Mouse (Mus musculus): Measurements from ENCODE around the gene Zfp541. TPM values are rescaled to one million over a fixed set of nuclear protein-coding genes. Genes with fewer than 3 reads are reported as not detected.

The Zfp541 gene
- polyA plus RNA-seq, 2 experiments, result 0.02 TPM; not detected in 1

DNA sequence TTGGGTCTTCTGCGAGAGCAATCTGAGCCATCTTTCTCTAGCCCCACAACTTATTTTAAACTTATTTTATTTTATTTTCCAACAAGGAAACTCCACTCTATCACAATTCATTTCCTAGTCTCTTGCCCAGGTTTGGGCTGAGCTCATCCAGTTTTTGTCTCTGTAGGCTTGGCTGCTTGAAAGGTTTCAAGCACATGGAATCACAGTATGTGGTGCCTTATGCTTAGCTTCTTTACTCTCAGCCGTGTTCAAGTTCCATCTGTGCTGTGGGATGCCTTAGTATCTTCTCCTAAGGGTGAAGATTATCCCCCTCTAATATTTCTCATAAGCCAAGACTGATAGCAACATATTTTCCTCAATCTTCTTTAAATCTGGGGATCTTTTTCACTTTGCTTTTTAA, 26.0 kb downstream of the Zfp541 start:
- Histone ChIP-seq H3K9ac (replicated peaks) (no peak overlapping the region), H3K27ac (no peak overlapping the region), H3K4me3 (ENCODE audit: insufficient read depth in 1 of 2, low read depth in 2 of 2, low read length in 2 of 2) (no peak overlapping the region), H3K36me3 (replicated peaks; ENCODE audit: control insufficient read depth, insufficient read depth, low read depth) (no peaks in the 10 kb centered on the region), H3K27me3 (ENCODE audit: control insufficient read depth, insufficient read depth, low read length) (no peaks in the 10 kb centered on the region; the same call in 1 of the 2 replicates), H3K4me2 (ENCODE audit: low read depth) (no peak overlapping the region), H3K9me3 (ENCODE audit: control insufficient read depth, low read length) (no peaks in the 10 kb centered on the region), H3K4me1 (replicated peaks; ENCODE audit: control insufficient read depth in 2 of 2, insufficient read depth in 2 of 2, low read length in 1 of 2) (no peaks in the 10 kb centered on the region)
- WGBS (ENCODE audit: insufficient replicate concordance), result 45% methylated on average over 2 of the region's 2 CpGs
- ATAC-seq (ENCODE audit: insufficient read depth), result no peak
- no peak for DNase-seq (ENCODE audit: low read depth in 3 of 3, low spot score in 3 of 3)
- TF ChIP-seq CTCF (IDR thresholded peaks at IDR 0.05; ENCODE audit: low read depth), result no peak
- TF ChIP-seq EP300 (IDR thresholded peaks at IDR 0.05; ENCODE audit: low read depth), result no peak

DNA sequence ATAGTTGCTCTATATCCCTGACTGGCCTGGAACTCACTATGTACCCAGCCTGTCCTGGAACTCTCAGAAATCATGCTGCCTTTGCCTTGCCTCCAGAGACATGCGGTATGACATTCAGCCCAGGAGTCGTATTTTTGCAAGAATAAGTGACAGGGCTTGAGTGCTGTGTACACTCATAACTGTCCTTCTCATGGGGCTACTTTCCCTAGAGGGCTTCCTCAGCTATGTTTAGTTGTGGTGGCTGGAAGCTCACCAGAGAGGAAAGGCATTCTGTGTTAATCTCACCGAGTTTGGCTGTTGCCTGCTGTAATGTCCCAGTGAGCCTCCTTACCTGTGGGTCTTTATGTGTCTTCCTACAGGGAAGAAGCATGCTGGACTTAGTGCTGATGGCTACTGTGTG, 33.0 kb downstream of the Zfp541 start:
- no peaks in the 10 kb centered on the region for H3K36me3 ChIP-seq (replicated peaks; ENCODE audit: control insufficient read depth, insufficient read depth, low read depth)
- H3K27me3 ChIP-seq (ENCODE audit: control insufficient read depth, insufficient read depth, low read length), result no peaks in the 10 kb centered on the region; the same call in none of the 2 replicates
- no peaks in the 10 kb centered on the region for H3K9me3 ChIP-seq (ENCODE audit: control insufficient read depth, low read length)
- peaks cover 2 to 7% of the 10 kb centered on the region in 2 experiments for H3K4me1 ChIP-seq (replicated peaks; ENCODE audit: control insufficient read depth in 2 of 2, insufficient read depth in 2 of 2, low read length in 1 of 2)
- no peak for ATAC-seq (ENCODE audit: insufficient read depth)
- H3K4me3 ChIP-seq (ENCODE audit: insufficient read depth in 1 of 2, low read depth in 2 of 2, low read length in 2 of 2), result no peak overlapping the region
- H3K27ac ChIP-seq, result no peak overlapping the region
- H3K9ac ChIP-seq (replicated peaks), result no peak overlapping the region
- DNase-seq (ENCODE audit: low read depth in 3 of 3, low spot score in 3 of 3), result no peak
- TF ChIP-seq EP300 (IDR thresholded peaks at IDR 0.05; ENCODE audit: low read depth) (no peak), CTCF (IDR thresholded peaks at IDR 0.05; ENCODE audit: low read depth) (no peak)
- WGBS (ENCODE audit: insufficient replicate concordance), result 54% methylated on average over 3 of the region's 3 CpGs
- no peak overlapping the region for H3K4me2 ChIP-seq (ENCODE audit: low read depth)

DNA sequence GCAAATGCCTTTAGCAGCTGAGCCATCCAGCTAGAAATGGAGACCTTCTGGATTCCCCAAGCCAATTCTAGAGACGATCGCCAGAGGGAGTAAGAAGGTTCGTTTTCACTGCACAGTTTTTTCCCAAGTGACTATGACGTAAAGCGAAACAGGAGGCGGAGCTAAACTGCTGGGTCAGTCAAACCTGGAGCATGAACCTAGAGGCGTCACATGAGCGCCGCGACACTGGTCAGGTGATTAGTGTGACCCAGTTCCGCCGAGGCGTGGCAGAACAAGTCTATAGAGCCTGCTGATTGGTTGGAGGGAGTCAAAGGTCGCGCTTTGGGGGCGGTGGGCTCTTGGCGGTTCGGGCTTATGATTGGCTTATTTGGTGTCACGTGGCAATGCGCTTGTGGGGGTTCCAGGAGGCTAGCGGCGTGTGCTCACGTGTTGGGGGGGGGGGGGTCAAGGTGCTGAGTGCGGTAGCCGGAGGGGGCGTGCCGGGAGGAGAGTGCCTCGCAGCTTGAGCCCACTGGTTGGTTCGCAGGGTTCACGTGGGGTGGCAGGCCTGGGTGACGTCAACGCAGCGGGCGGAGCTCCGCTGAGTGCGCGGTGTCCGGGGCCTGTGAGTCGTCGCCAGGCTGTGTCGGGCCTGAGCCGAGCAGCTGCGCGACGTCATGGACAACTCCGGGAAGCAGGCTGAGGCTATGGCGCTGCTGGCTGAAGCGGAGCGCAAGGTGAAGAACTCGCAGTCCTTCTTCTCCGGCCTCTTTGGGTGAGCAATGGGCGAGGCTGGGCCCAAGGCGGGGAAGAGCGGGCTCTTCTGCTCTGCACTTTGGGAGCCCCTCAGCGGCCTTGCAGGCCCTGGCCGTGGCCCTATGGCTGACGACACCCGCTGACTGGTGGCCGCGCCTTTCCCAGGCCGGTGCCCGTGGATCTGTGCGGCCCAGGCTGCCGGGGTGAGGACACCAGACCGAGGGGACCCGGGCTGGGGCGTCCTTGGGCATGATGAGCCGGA, 36.7 kb downstream of the Zfp541 start, which contains the start of gene Napa:
Gene Napa, plus strand, starts transcription at position 438 of the 997 bp plus-strand sequence.
- no peaks in the 10 kb centered on the region for H3K9me3 ChIP-seq (ENCODE audit: control insufficient read depth, low read length)
- peaks cover 13 to 21% of the 10 kb centered on the region in 2 experiments for H3K4me1 ChIP-seq (replicated peaks; ENCODE audit: control insufficient read depth in 2 of 2, insufficient read depth in 2 of 2, low read length in 1 of 2)
- H3K4me3 ChIP-seq (ENCODE audit: insufficient read depth in 1 of 2, low read depth in 2 of 2, low read length in 2 of 2), result peak within 1 kb of the TSS; percentile 81 to 98
- peak; percentile 99 to 100 (median 99) for DNase-seq (ENCODE audit: low read depth in 3 of 3, low spot score in 3 of 3)
- peak within 1 kb of the TSS; percentile 77 for H3K27ac ChIP-seq
- H3K4me2 ChIP-seq (ENCODE audit: low read depth), result peak within 1 kb of the TSS; percentile 81
- ATAC-seq (ENCODE audit: insufficient read depth), result peak; percentile 96
- H3K9ac ChIP-seq (replicated peaks), result peak within 1 kb of the TSS; percentile 98
- no peaks in the 10 kb centered on the region; the same call in none of the 2 replicates for H3K27me3 ChIP-seq (ENCODE audit: control insufficient read depth, insufficient read depth, low read length)
- TF ChIP-seq CTCF (IDR thresholded peaks at IDR 0.05; ENCODE audit: low read depth) (peak; percentile 83), EP300 (IDR thresholded peaks at IDR 0.05; ENCODE audit: low read depth) (no peak; the same call in 1 of the 2 replicates)
- WGBS (ENCODE audit: insufficient replicate concordance), result under 1% methylated on average over 66 of the region's 68 CpGs
- peaks cover 24% of the 10 kb centered on the region for H3K36me3 ChIP-seq (replicated peaks; ENCODE audit: control insufficient read depth, insufficient read depth, low read depth)

DNA sequence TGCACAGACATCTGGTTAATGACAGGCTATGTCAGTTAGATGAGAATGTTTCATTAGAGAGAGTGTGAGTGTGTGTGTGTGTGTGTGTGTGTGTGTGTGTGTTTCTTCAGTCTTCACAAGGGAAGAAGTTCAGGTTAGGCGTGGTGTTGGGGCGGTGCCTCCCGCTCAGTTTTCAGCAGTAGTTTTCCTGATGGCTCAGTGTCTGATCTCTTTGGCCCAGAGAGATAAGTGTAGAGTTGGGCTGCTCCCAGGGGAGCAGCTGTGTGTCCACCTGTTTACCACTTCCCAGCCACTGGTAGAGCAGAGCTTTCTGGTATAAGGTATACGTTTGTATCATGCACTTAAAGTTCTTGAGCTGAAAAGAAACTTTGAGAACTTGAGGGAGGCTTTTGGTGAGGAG, 38.3 kb downstream of the Zfp541 start:
- 17% methylated on average over 4 of the region's 4 CpGs for WGBS (ENCODE audit: insufficient replicate concordance)
- Histone ChIP-seq H3K4me2 (ENCODE audit: low read depth) (peak overlapping the region; percentile 81), H3K36me3 (replicated peaks; ENCODE audit: control insufficient read depth, insufficient read depth, low read depth) (peaks cover 35% of the 10 kb centered on the region), H3K9ac (replicated peaks) (peak overlapping the region; percentile 98), H3K27me3 (ENCODE audit: control insufficient read depth, insufficient read depth, low read length) (no peaks in the 10 kb centered on the region; the same call in none of the 2 replicates), H3K4me3 (ENCODE audit: insufficient read depth in 1 of 2, low read depth in 2 of 2, low read length in 2 of 2) (peak overlapping the region; percentile 81 to 98), H3K9me3 (ENCODE audit: control insufficient read depth, low read length) (no peaks in the 10 kb centered on the region), H3K4me1 (replicated peaks; ENCODE audit: control insufficient read depth in 2 of 2, insufficient read depth in 2 of 2, low read length in 1 of 2) (peaks cover 13 to 21% of the 10 kb centered on the region in 2 experiments), H3K27ac (peak overlapping the region; percentile 77)
- peak; percentile 44 for ATAC-seq (ENCODE audit: insufficient read depth)
- TF ChIP-seq CTCF (IDR thresholded peaks at IDR 0.05; ENCODE audit: low read depth), result no peak
- TF ChIP-seq EP300 (IDR thresholded peaks at IDR 0.05; ENCODE audit: low read depth), result no peak
- peak; percentile 66 to 71 (median 66) for DNase-seq (ENCODE audit: low read depth in 3 of 3, low spot score in 3 of 3)

DNA sequence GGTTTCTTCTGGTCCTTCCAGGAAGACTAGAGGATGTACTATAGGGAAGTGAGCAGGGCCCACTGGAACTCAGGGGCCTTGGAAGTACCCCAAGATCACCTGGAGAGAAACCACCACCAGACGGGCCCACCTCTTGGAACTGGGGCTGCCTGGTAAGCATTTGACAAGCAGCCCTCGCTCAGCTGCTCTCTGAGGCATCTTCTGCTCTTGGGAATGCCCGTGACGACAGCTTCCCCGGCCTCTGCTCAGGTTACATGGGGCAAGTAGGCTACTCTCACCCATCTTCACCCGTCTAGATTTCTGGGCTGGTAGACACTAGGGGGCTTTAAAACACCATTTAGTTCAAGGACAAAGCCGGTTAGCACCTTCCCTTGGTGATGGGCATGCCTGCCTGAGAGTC, 39.5 kb downstream of the Zfp541 start:
- Histone ChIP-seq H3K4me2 (ENCODE audit: low read depth) (peak overlapping the region; percentile 81), H3K4me1 (replicated peaks; ENCODE audit: control insufficient read depth in 2 of 2, insufficient read depth in 2 of 2, low read length in 1 of 2) (peaks cover 13 to 21% of the 10 kb centered on the region in 2 experiments), H3K27ac (peak overlapping the region; percentile 77), H3K9me3 (ENCODE audit: control insufficient read depth, low read length) (no peaks in the 10 kb centered on the region), H3K36me3 (replicated peaks; ENCODE audit: control insufficient read depth, insufficient read depth, low read depth) (peaks cover 35% of the 10 kb centered on the region), H3K4me3 (ENCODE audit: insufficient read depth in 1 of 2, low read depth in 2 of 2, low read length in 2 of 2) (peak overlapping the region in 1 of 2 experiments; percentile 81; a peak in 2 of 4 replicates), H3K9ac (replicated peaks) (peak overlapping the region; percentile 98; the same call in 1 of the 2 replicates), H3K27me3 (ENCODE audit: control insufficient read depth, insufficient read depth, low read length) (no peaks in the 10 kb centered on the region)
- DNase-seq (ENCODE audit: low read depth in 3 of 3, low spot score in 3 of 3) (no peak), ATAC-seq (ENCODE audit: insufficient read depth) (no peak)
- 85% methylated on average over 7 of the region's 7 CpGs for WGBS (ENCODE audit: insufficient replicate concordance)
- TF ChIP-seq CTCF (IDR thresholded peaks at IDR 0.05; ENCODE audit: low read depth) (no peak), EP300 (IDR thresholded peaks at IDR 0.05; ENCODE audit: low read depth) (no peak)
